Mouse (Mus musculus) stomach, embryonic 16.5 days (tissue): ENCODE data around the gene Ctdsp1. TPM values are rescaled to one million over a fixed set of nuclear protein-coding genes. Genes with fewer than 3 reads are reported as not detected.

Experiments
- ATAC-seq: fragments of 200-750 bp; cut with Nextera tagmentation; 2 replicates; pipeline ENCODE4 v1.8.0; 2017; ENCODE audit warnings: moderate number of reproducible peaks, moderate TSS enrichment; ENCODE audit not compliant: insufficient read depth, low FRiP score
- H3K27ac ChIP-seq: fragments of 300-500 bp; sonication (generic); 2 replicates; pipeline ENCODE4 v1.5.1; 2014; ENCODE audit warnings: low read length
- H3K27me3 ChIP-seq: fragments of 300-500 bp; sonication (generic); 2 replicates; pipeline ENCODE4 v1.6.1; 2014; ENCODE audit warnings: low read length, control low read depth, mixed read lengths; ENCODE audit not compliant: control insufficient read depth, insufficient read depth
- H3K36me3 ChIP-seq: fragments of 300-500 bp; sonication (generic); 2 replicates; pipeline ENCODE4 v1.6.1; 2014; ENCODE audit warnings: low read length; ENCODE audit not compliant: control insufficient read depth, insufficient read depth
- H3K4me1 ChIP-seq: fragments of 300-500 bp; sonication (generic); 2 replicates; pipeline ENCODE4 v1.6.1; 2014; ENCODE audit warnings: low read length, control low read depth, mixed read lengths; ENCODE audit not compliant: control insufficient read depth, insufficient read depth
- H3K4me2 ChIP-seq: fragments of 300-500 bp; sonication (generic); 2 replicates; pipeline ENCODE4 v1.6.1; 2014; ENCODE audit warnings: low read depth, low read length, mixed read lengths
- H3K4me3 ChIP-seq: fragments of 300-500 bp; sonication (generic); replicated peaks from 2 replicates; pipeline ENCODE4 v1.5.1; 2014; ENCODE audit warnings: mild to moderate bottlenecking, low read length
- H3K9ac ChIP-seq: fragments of 300-500 bp; sonication (generic); 2 replicates; pipeline ENCODE4 v1.6.1; 2014; ENCODE audit warnings: low read length
- H3K9me3 ChIP-seq: fragments of 300-500 bp; sonication (generic); replicated peaks from 2 replicates; pipeline ENCODE4 v1.6.1; 2016; ENCODE audit warnings: low read length, control low read depth; ENCODE audit not compliant: control insufficient read depth
- WGBS: fragments of 180-500 bp; shearing (Covaris S2); extraction: QIAGEN DNeasy Blood & Tissue Kit; methylation state at CpG from one replicate; pipeline ENCODE4 v1.1.7; 2014; 5-methylcytosine and 5-hydroxymethylcytosine counted together
- polyA plus RNA-seq: library from polyadenylated mRNA; unstranded; fragments of >200 nt; fragmentation: Nextera tagmentation; extraction: Ambion mirVana; gene quantifications from 2 replicates; pipeline ENCODE4 v1.2.1, GENCODE M21; 2015

Ctdsp1 gene
- polyA plus RNA-seq, 1 experiment from 2014 or later = 88.9 TPM

GRCm38 (mm10) chr1:74400531-74400930 lies 9.2 kb downstream of the Ctdsp1 start:
- no peak overlapping the region for H3K27ac ChIP-seq
- H3K4me3 ChIP-seq = no peak overlapping the region
- no peak overlapping the region for H3K9ac ChIP-seq
- H3K9me3 ChIP-seq = no peaks in the 10 kb centered on the region
- H3K4me1 ChIP-seq = peaks cover 4% of the 10 kb centered on the region; the same call in 1 of the 2 replicates
- H3K27me3 ChIP-seq = no peaks in the 10 kb centered on the region
- ATAC-seq = no peak
- no peak overlapping the region for H3K4me2 ChIP-seq
- WGBS = 74% methylated on average over 3 of the region's 3 CpGs
- no peaks in the 10 kb centered on the region for H3K36me3 ChIP-seq

GRCm38 (mm10) chr1:74401015-74401702 lies 9.8 kb downstream of the Ctdsp1 start:
- H3K4me2 ChIP-seq = no peak overlapping the region
- no peaks in the 10 kb centered on the region for H3K27me3 ChIP-seq
- WGBS = 48% methylated on average over 16 of the region's 16 CpGs
- H3K9ac ChIP-seq = no peak overlapping the region
- no peak overlapping the region for H3K27ac ChIP-seq
- H3K4me1 ChIP-seq = peaks cover 4% of the 10 kb centered on the region; the same call in 1 of the 2 replicates
- H3K9me3 ChIP-seq = no peaks in the 10 kb centered on the region
- H3K36me3 ChIP-seq = no peaks in the 10 kb centered on the region
- H3K4me3 ChIP-seq = no peak overlapping the region
- no peak for ATAC-seq

- Histone ChIP-seq H3K27me3 (no peaks in the 10 kb centered on the region), H3K4me3 (no peak overlapping the region), H3K4me2 (no peak overlapping the region), H3K9ac (no peak overlapping the region), H3K9me3 (no peaks in the 10 kb centered on the region), H3K4me1 (peaks cover 3% of the 10 kb centered on the region; the same call in 1 of the 2 replicates), H3K36me3 (no peaks in the 10 kb centered on the region), H3K27ac (no peak overlapping the region)
- 80% methylated on average over 4 of the region's 4 CpGs for WGBS
- no peak for ATAC-seq
These were observed 12.9 kb downstream of the Ctdsp1 start for GRCm38 (mm10) chr1:74404206-74404605.

GRCm38 (mm10) chr1:74408589-74409504 lies 17.5 kb downstream of the Ctdsp1 start, which contains the start of gene Vil1:
Gene Vil1, plus strand, starts transcription at chr1:74409376.
- peak within 1 kb of the TSS; percentile 21 for H3K4me3 ChIP-seq
- no peaks in the 10 kb centered on the region for H3K9me3 ChIP-seq
- peaks cover 3% of the 10 kb centered on the region; the same call in 1 of the 2 replicates for H3K4me1 ChIP-seq
- peak; percentile 82 for ATAC-seq
- no peaks in the 10 kb centered on the region for H3K36me3 ChIP-seq
- WGBS = 40% methylated on average over 15 of the region's 15 CpGs
- no peaks in the 10 kb centered on the region for H3K27me3 ChIP-seq
- H3K27ac ChIP-seq = peak within 1 kb of the TSS; percentile 62
- peak within 1 kb of the TSS; percentile 52 for H3K9ac ChIP-seq
- H3K4me2 ChIP-seq = peak within 1 kb of the TSS; percentile 34

GRCm38 (mm10) chr1:74411753-74412325 lies 20.5 kb downstream of the Ctdsp1 start:
- Histone ChIP-seq H3K9ac (peak overlapping the region; percentile 2; the same call in 1 of the 2 replicates), H3K4me2 (no peak overlapping the region), H3K4me3 (no peak overlapping the region), H3K9me3 (no peaks in the 10 kb centered on the region), H3K4me1 (peaks cover 3% of the 10 kb centered on the region; the same call in 1 of the 2 replicates), H3K36me3 (no peaks in the 10 kb centered on the region), H3K27ac (no peak overlapping the region), H3K27me3 (no peaks in the 10 kb centered on the region)
- no peak for ATAC-seq
- 35% methylated on average over 2 of the region's 2 CpGs for WGBS

DNA sequence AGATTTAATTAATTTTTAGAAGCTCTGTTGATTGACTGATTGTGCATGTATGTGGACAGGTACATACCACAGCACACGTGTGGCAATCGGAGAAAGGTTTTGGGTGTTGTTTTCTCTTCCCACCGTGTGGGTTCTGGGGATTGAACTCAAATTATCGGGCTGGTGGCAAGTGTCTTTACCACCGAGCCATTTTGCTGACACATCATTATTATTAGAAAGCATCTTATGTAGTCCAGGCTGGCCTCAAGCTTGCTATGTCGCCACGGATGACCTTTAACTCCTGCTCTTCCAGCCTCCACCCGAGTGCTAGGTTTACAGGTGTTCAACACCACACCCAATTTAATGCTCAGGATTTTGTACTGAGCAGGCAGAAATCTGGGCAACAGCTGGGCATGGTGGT lies 21.4 kb downstream of the Ctdsp1 start:
- peaks cover 3% of the 10 kb centered on the region; the same call in 1 of the 2 replicates for H3K4me1 ChIP-seq
- no peaks in the 10 kb centered on the region for H3K36me3 ChIP-seq
- no peak overlapping the region for H3K4me3 ChIP-seq
- no peak overlapping the region for H3K9ac ChIP-seq
- H3K27ac ChIP-seq = no peak overlapping the region
- no peaks in the 10 kb centered on the region for H3K27me3 ChIP-seq
- no peak overlapping the region for H3K4me2 ChIP-seq
- WGBS = 76% methylated on average over 8 of the region's 8 CpGs
- H3K9me3 ChIP-seq = no peaks in the 10 kb centered on the region
- no peak for ATAC-seq

- peak; percentile 53 for ATAC-seq
- no peak overlapping the region for H3K4me2 ChIP-seq
- H3K27me3 ChIP-seq = no peaks in the 10 kb centered on the region
- H3K4me3 ChIP-seq = no peak overlapping the region
- no peaks in the 10 kb centered on the region for H3K9me3 ChIP-seq
- WGBS = 45% methylated on average over 4 of the region's 4 CpGs
- no peak overlapping the region for H3K9ac ChIP-seq
- H3K27ac ChIP-seq = no peak overlapping the region
- H3K36me3 ChIP-seq = no peaks in the 10 kb centered on the region
- no peaks in the 10 kb centered on the region for H3K4me1 ChIP-seq
These were observed 23.8 kb downstream of the Ctdsp1 start for GRCm38 (mm10) chr1:74415143-74415542.

DNA sequence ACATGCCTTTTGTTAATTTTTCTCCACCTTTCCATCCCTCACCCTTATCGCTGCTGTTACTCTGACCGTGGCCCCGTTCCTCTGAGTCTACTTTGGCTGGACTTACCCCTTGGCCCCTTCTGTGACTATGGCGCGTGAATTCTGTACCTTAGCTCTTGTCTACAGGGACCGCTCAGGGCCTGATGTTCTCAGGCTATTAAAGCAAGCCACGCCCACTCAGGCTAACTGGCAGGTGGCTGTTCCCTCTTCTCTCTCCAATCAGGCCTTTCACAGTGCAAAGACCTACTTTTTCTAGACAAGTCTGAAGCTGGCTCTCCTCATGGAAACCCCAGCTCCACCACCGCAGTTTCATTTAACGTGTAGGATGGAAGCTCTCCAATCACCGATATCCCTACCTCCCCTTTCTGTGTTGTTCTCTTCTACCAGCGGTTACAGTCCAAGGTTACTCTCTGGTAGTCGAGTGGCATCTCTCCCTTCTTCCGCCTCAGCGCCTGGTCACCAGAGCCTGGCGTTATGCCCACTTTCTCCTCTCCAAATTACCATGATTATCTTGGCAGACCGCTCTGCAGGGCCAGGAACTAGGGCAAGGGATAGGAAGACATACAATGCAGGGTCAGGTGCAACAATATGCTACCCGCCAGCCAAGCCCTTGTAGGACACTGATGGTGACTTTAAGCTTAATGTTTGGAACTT lies 27.6 kb downstream of the Ctdsp1 start:
- Histone ChIP-seq H3K27ac (no peak overlapping the region), H3K4me3 (no peak overlapping the region), H3K9ac (no peak overlapping the region), H3K4me2 (no peak overlapping the region), H3K27me3 (no peaks in the 10 kb centered on the region), H3K9me3 (no peaks in the 10 kb centered on the region), H3K36me3 (no peaks in the 10 kb centered on the region), H3K4me1 (no peaks in the 10 kb centered on the region)
- 75% methylated on average over 17 of the region's 17 CpGs for WGBS
- ATAC-seq = no peak
